Mouse (Mus musculus) forebrain, postnatal 0 days (tissue): ENCODE measurements around the gene Garem2. TPM values are rescaled to one million over a fixed set of nuclear protein-coding genes. Genes with fewer than 3 reads are reported as not detected.

Source experiments
- ATAC-seq: fragments of 200-750 bp; cut with Nextera tagmentation; 2 replicates; pipeline ENCODE4 v1.8.0; 2017; ENCODE audit warnings: mild to moderate bottlenecking, moderate library complexity
- DNase-seq: peaks from one replicate; pipeline ENCODE4 v3.0.0-alpha.2; 2015
- H3K27ac ChIP-seq: fragments of 300-500 bp; sonication (generic); 2 replicates; pipeline ENCODE4 v1.5.1; 2014; ENCODE audit warnings: low read depth, mild to moderate bottlenecking, antibody characterized with exemption, low read length, moderate library complexity, mixed read lengths
- H3K27me3 ChIP-seq: fragments of 300-500 bp; sonication (generic); 2 replicates; pipeline ENCODE4 v1.6.1; 2014; ENCODE audit warnings: mild to moderate bottlenecking, low read length, mixed read lengths; ENCODE audit not compliant: insufficient read depth
- H3K36me3 ChIP-seq: fragments of 300-500 bp; sonication (generic); 2 replicates; pipeline ENCODE4 v1.6.1; 2014; ENCODE audit warnings: mild to moderate bottlenecking, moderate library complexity; ENCODE audit not compliant: insufficient read depth
- H3K4me1 ChIP-seq: fragments of 300-500 bp; sonication (generic); 2 replicates; pipeline ENCODE4 v1.6.1; 2014; ENCODE audit warnings: antibody characterized with exemption; ENCODE audit not compliant: insufficient read depth
- H3K4me2 ChIP-seq: fragments of 300-500 bp; sonication (generic); 2 replicates; pipeline ENCODE4 v1.6.1; 2014; ENCODE audit warnings: low read depth, mild to moderate bottlenecking, moderate library complexity
- H3K4me3 ChIP-seq: fragments of 300-500 bp; sonication (generic); 2 replicates; pipeline ENCODE4 v1.5.1; 2014; ENCODE audit warnings: low read depth, low read length, mixed read lengths
- H3K9ac ChIP-seq: fragments of 300-500 bp; sonication (generic); 2 replicates; pipeline ENCODE4 v1.6.1; 2014; ENCODE audit warnings: mild to moderate bottlenecking
- H3K9me3 ChIP-seq: fragments of 300-500 bp; sonication (generic); 2 replicates; pipeline ENCODE4 v1.6.1; 2016; ENCODE audit warnings: low read length
- CTCF ChIP-seq: sonication (generic); IDR thresholded peaks from 2 replicates; pipeline ENCODE4 v1.5.1; 2016; ENCODE audit warnings: antibody characterized with exemption, control low read depth, low read depth
- WGBS: fragments of 180-500 bp; shearing (Covaris S2); extraction: QIAGEN DNeasy Blood & Tissue Kit; methylation state at CpG from one replicate; pipeline ENCODE4 v1.1.7; 2014; 5-methylcytosine and 5-hydroxymethylcytosine counted together
- polyA plus RNA-seq: library from polyadenylated mRNA; unstranded; fragments of >200 nt; fragmentation: Nextera tagmentation; extraction: Ambion mirVana; gene quantifications from 2 replicates; pipeline ENCODE4 v1.2.1, GENCODE M21; 2015
- total RNA-seq: library from RNA; depleted of rRNA; stranded (reverse); fragments of >200 nt; gene quantifications from 2 replicates; pipeline ENCODE4 v1.2.3, GENCODE M21; 2014; rRNA removed

The Garem2 gene
- total and polyA plus RNA-seq, 2 experiments from 2014 or later: 7.2 to 10.4 TPM

DNA sequence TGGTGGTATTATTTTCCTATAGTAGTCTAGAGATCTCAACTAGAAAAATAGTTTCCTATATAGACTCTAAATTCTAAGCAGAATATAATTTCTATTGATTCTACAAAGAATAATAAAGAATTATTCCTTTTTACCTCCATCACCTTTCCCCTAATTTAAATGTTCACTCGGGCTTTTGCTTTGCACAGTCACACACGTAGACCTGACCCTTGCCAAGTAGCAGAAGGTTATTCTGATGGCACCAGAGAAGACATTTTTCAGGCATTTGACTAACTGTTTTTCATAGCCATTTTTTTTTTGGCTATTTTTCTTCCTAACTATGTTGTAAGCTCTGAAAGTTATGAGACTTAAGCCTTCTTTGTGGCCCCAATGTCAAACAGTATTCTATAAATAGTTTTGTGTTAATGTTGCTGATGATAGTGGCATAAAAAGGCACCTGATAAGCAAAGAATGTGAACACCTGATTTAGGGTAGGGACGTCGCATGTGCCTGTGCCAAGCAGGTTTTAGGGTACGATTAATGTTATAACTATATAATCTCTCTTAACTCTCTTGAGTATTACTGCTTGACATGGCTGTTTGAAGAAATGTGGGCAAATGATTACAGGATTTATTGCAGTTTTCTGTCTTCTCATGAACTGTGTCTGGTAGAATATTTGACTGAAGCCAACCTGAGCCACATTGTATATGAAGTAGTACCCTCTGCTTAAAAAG, 60.4 kb downstream of the Garem2 start:
- H3K4me2 ChIP-seq: no peak overlapping the region
- no peak overlapping the region for H3K27ac ChIP-seq
- TF ChIP-seq CTCF: no peak
- no peaks in the 10 kb centered on the region for H3K27me3 ChIP-seq
- peaks cover 38% of the 10 kb centered on the region for H3K36me3 ChIP-seq
- H3K4me1 ChIP-seq: no peaks in the 10 kb centered on the region
- H3K4me3 ChIP-seq: no peak overlapping the region
- H3K9ac ChIP-seq: no peak overlapping the region
- ATAC-seq (no peak), DNase-seq (no peak)
- 94% methylated on average over 5 of the region's 5 CpGs for WGBS
- no peaks in the 10 kb centered on the region for H3K9me3 ChIP-seq

Other genes starting within 250 kb of the Garem2 start
- not detected in 2 replicates for gene Il6, start 92.0 kb upstream of the Garem2 start, total RNA-seq
- not detected in 2 replicates for gene Il6, start 92.0 kb upstream of the Garem2 start, polyA plus RNA-seq
- gene Tyms, start 31.5 kb upstream of the Garem2 start, total RNA-seq: 12.3 and 14.3 TPM in 2 replicates
- gene Tyms, start 31.5 kb upstream of the Garem2 start, polyA plus RNA-seq: 26.8 and 34.1 TPM in 2 replicates
- 1.0 and 2.0 TPM in 2 replicates for gene 3110082J24Rik, start 925 bp downstream of the Garem2 start, total RNA-seq
- gene 3110082J24Rik, start 925 bp downstream of the Garem2 start, polyA plus RNA-seq: 2.0 and 2.5 TPM in 2 replicates
- 50.3 and 57.9 TPM in 2 replicates for gene Hadha, start 50.0 kb downstream of the Garem2 start, total RNA-seq
- gene Hadha, start 50.0 kb downstream of the Garem2 start, polyA plus RNA-seq: 45.9 and 56.1 TPM in 2 replicates
- gene Hadhb, start 50.1 kb downstream of the Garem2 start, total RNA-seq: 54.4 and 59.3 TPM in 2 replicates
- gene Hadhb, start 50.1 kb downstream of the Garem2 start, polyA plus RNA-seq: 43.2 and 46.2 TPM in 2 replicates
- not detected in 2 replicates for gene Adgrf3, start 100.6 kb downstream of the Garem2 start, total RNA-seq
- not detected in 2 replicates for gene Adgrf3, start 100.6 kb downstream of the Garem2 start, polyA plus RNA-seq
- 53.8 and 59.6 TPM in 2 replicates for gene Selenoi, start 127.4 kb downstream of the Garem2 start, total RNA-seq
- gene Selenoi, start 127.4 kb downstream of the Garem2 start, polyA plus RNA-seq: 15.9 and 21.1 TPM in 2 replicates
- gene Drc1, start 176.2 kb downstream of the Garem2 start, total RNA-seq: 12.7 and 16.9 TPM in 2 replicates
- gene Drc1, start 176.2 kb downstream of the Garem2 start, polyA plus RNA-seq: 9.5 and 14.7 TPM in 2 replicates